Mouse (Mus musculus) liver, embryonic 15.5 days (tissue): ENCODE results near the gene Rbm12. TPM values are rescaled to one million over a fixed set of nuclear protein-coding genes. Genes with fewer than 3 reads are reported as not detected.

ENCODE experiments used
- ATAC-seq: fragments of 200-750 bp; cut with Nextera tagmentation; 2 replicates; pipeline ENCODE4 v1.8.0; 2017; ENCODE audit warnings: moderate number of reproducible peaks, mild to moderate bottlenecking, moderate library complexity; ENCODE audit not compliant: insufficient read depth
- H3K27ac ChIP-seq: fragments of 300-500 bp; sonication (generic); replicated peaks from 2 replicates; pipeline ENCODE4 v1.5.1; 2015; ENCODE audit warnings: mild to moderate bottlenecking, inconsistent platforms
- H3K27me3 ChIP-seq: fragments of 300-500 bp; sonication (generic); 2 replicates; pipeline ENCODE4 v1.6.1; 2015; ENCODE audit warnings: mild to moderate bottlenecking, inconsistent platforms
- H3K36me3 ChIP-seq: fragments of 300-500 bp; sonication (generic); replicated peaks from 2 replicates; pipeline ENCODE4 v1.6.1; 2015; ENCODE audit warnings: moderate library complexity, mild to moderate bottlenecking, inconsistent platforms
- H3K4me1 ChIP-seq: fragments of 300-500 bp; sonication (generic); replicated peaks from 2 replicates; pipeline ENCODE4 v1.6.1; 2015; ENCODE audit warnings: inconsistent platforms
- H3K4me2 ChIP-seq: fragments of 300-500 bp; sonication (generic); 2 replicates; pipeline ENCODE4 v1.6.1; 2015; ENCODE audit warnings: moderate library complexity, mild to moderate bottlenecking, inconsistent platforms
- H3K4me3 ChIP-seq: fragments of 300-500 bp; sonication (generic); replicated peaks from 2 replicates; pipeline ENCODE4 v1.5.1; 2015; ENCODE audit warnings: mild to moderate bottlenecking, inconsistent platforms
- H3K9ac ChIP-seq: fragments of 300-500 bp; sonication (generic); 2 replicates; pipeline ENCODE4 v1.6.1; 2015; ENCODE audit warnings: moderate library complexity, mild to moderate bottlenecking, inconsistent platforms
- H3K9me3 ChIP-seq: fragments of 300-500 bp; sonication (generic); replicated peaks from 2 replicates; pipeline ENCODE4 v1.6.1; 2016; ENCODE audit warnings: inconsistent platforms
- WGBS: fragments of 180-500 bp; shearing (Covaris S2); methylation state at CpG from one replicate; pipeline ENCODE4 v1.1.7; 2015; ENCODE audit warnings: mixed read lengths; ENCODE audit not compliant: insufficient replicate concordance; 5-methylcytosine and 5-hydroxymethylcytosine counted together
- polyA plus RNA-seq: library from polyadenylated mRNA; unstranded; fragments of >200 nt; fragmentation: Nextera tagmentation; extraction: Ambion mirVana; gene quantifications from 2 replicates; pipeline ENCODE4 v1.2.1, GENCODE M21; 2015

The Rbm12 gene
- polyA plus RNA-seq, 1 experiment from 2014 or later: 9.7 TPM

GRCm38 (mm10) chr2:156079183-156079560, 32.6 kb downstream of the Rbm12 start:
- no peaks in the 10 kb centered on the region for H3K27me3 ChIP-seq
- H3K4me3 ChIP-seq: no peak overlapping the region
- no peak overlapping the region for H3K4me2 ChIP-seq
- no peaks in the 10 kb centered on the region for H3K9me3 ChIP-seq
- H3K36me3 ChIP-seq: peaks cover 48% of the 10 kb centered on the region
- 81% methylated on average over 8 of the region's 8 CpGs for WGBS
- no peak overlapping the region for H3K9ac ChIP-seq
- no peak for ATAC-seq
- H3K4me1 ChIP-seq: peaks cover 3% of the 10 kb centered on the region; the same call in 1 of the 2 replicates
- H3K27ac ChIP-seq: no peak overlapping the region

- no peak for ATAC-seq
- H3K36me3 ChIP-seq: peaks cover 54% of the 10 kb centered on the region
- WGBS: 84% methylated on average over 16 of the region's 16 CpGs
- H3K4me1 ChIP-seq: peaks cover 3% of the 10 kb centered on the region; the same call in 1 of the 2 replicates
- H3K9ac ChIP-seq: no peak overlapping the region
- H3K4me3 ChIP-seq: no peak overlapping the region
- H3K27me3 ChIP-seq: no peaks in the 10 kb centered on the region
- H3K4me2 ChIP-seq: no peak overlapping the region
- H3K9me3 ChIP-seq: no peaks in the 10 kb centered on the region
- no peak overlapping the region for H3K27ac ChIP-seq
Observed at GRCm38 (mm10) chr2:156078421-156079182, 33.2 kb downstream of the Rbm12 start.

- no peak for ATAC-seq
- WGBS: 68% methylated on average over 7 of the region's 7 CpGs
- Histone ChIP-seq H3K4me3 (no peak overlapping the region), H3K36me3 (peaks cover 65% of the 10 kb centered on the region), H3K27me3 (no peaks in the 10 kb centered on the region), H3K27ac (no peak overlapping the region), H3K9ac (no peak overlapping the region), H3K9me3 (no peaks in the 10 kb centered on the region), H3K4me1 (no peaks in the 10 kb centered on the region), H3K4me2 (no peak overlapping the region)
Observed at GRCm38 (mm10) chr2:156077461-156077860, 34.3 kb downstream of the Rbm12 start.

GRCm38 (mm10) chr2:156073725-156074124, 38.1 kb downstream of the Rbm12 start:
- ATAC-seq: no peak
- Histone ChIP-seq H3K4me1 (no peaks in the 10 kb centered on the region), H3K4me2 (no peak overlapping the region), H3K9me3 (no peaks in the 10 kb centered on the region), H3K9ac (no peak overlapping the region), H3K4me3 (no peak overlapping the region), H3K36me3 (peaks cover 79% of the 10 kb centered on the region), H3K27me3 (no peaks in the 10 kb centered on the region), H3K27ac (no peak overlapping the region)
- WGBS: 92% methylated on average over 15 of the region's 15 CpGs

- no peaks in the 10 kb centered on the region for H3K9me3 ChIP-seq
- no peak for ATAC-seq
- H3K36me3 ChIP-seq: peaks cover 54% of the 10 kb centered on the region
- no peak overlapping the region for H3K27ac ChIP-seq
- H3K9ac ChIP-seq: no peak overlapping the region
- H3K4me1 ChIP-seq: peaks cover 8% of the 10 kb centered on the region
- WGBS: 86% methylated on average over 10 of the region's 10 CpGs
- H3K27me3 ChIP-seq: no peaks in the 10 kb centered on the region
- no peak overlapping the region for H3K4me3 ChIP-seq
- H3K4me2 ChIP-seq: no peak overlapping the region
Observed at GRCm38 (mm10) chr2:156071236-156071635, 40.5 kb downstream of the Rbm12 start.

GRCm38 (mm10) chr2:156067916-156068315, 43.9 kb downstream of the Rbm12 start:
- Histone ChIP-seq H3K27ac (no peak overlapping the region), H3K9me3 (no peaks in the 10 kb centered on the region), H3K9ac (no peak overlapping the region), H3K4me2 (no peak overlapping the region), H3K4me1 (peaks cover 23% of the 10 kb centered on the region), H3K4me3 (no peak overlapping the region), H3K36me3 (peaks cover 21% of the 10 kb centered on the region), H3K27me3 (peaks cover 8% of the 10 kb centered on the region; the same call in 1 of the 2 replicates)
- 86% methylated on average over 10 of the region's 10 CpGs for WGBS
- ATAC-seq: no peak

- H3K36me3 ChIP-seq: peaks cover 8% of the 10 kb centered on the region; the same call in 1 of the 2 replicates
- H3K9me3 ChIP-seq: no peaks in the 10 kb centered on the region
- H3K4me1 ChIP-seq: peaks cover 23% of the 10 kb centered on the region
- peak overlapping the region; percentile 67; the same call in 1 of the 2 replicates for H3K9ac ChIP-seq
- H3K4me2 ChIP-seq: peak overlapping the region; percentile 99
- H3K27ac ChIP-seq: no peak overlapping the region
- WGBS: 30% methylated on average over 10 of the region's 10 CpGs
- H3K27me3 ChIP-seq: peaks cover 8% of the 10 kb centered on the region; the same call in 1 of the 2 replicates
- H3K4me3 ChIP-seq: peak overlapping the region; percentile 67
- ATAC-seq: no peak
Observed at GRCm38 (mm10) chr2:156066126-156066525, 45.7 kb downstream of the Rbm12 start.

- peak; percentile 83 for ATAC-seq
- Histone ChIP-seq H3K9me3 (no peaks in the 10 kb centered on the region), H3K9ac (peak within 1 kb of the TSS; percentile 67), H3K36me3 (peaks cover 8% of the 10 kb centered on the region; the same call in 1 of the 2 replicates), H3K4me1 (peaks cover 23% of the 10 kb centered on the region), H3K27ac (peak within 1 kb of the TSS; percentile 65), H3K27me3 (peaks cover 8% of the 10 kb centered on the region; the same call in 1 of the 2 replicates), H3K4me3 (peak within 1 kb of the TSS; percentile 67), H3K4me2 (peak within 1 kb of the TSS; percentile 99)
- under 1% methylated on average over 81 of the region's 81 CpGs for WGBS
Observed at GRCm38 (mm10) chr2:156065099-156066041, 46.4 kb downstream of the Rbm12 start, which contains the start of gene Spag4. Gene Spag4, plus strand, starts transcription at chr2:156065175.

- no peaks in the 10 kb centered on the region for H3K36me3 ChIP-seq
- no peak within 1 kb of the TSS for H3K4me2 ChIP-seq
- WGBS: 61% methylated on average over 9 of the region's 9 CpGs
- no peaks in the 10 kb centered on the region for H3K9me3 ChIP-seq
- H3K4me1 ChIP-seq: no peaks in the 10 kb centered on the region
- H3K27me3 ChIP-seq: peaks cover 46% of the 10 kb centered on the region
- H3K9ac ChIP-seq: no peak within 1 kb of the TSS
- no peak within 1 kb of the TSS for H3K4me3 ChIP-seq
- H3K27ac ChIP-seq: no peak within 1 kb of the TSS
- ATAC-seq: no peak
Observed at GRCm38 (mm10) chr2:156052816-156053215, 59.0 kb downstream of the Rbm12 start, which contains the start of gene Fer1l4. Gene Fer1l4, minus strand, starts transcription at chr2:156052947.

- H3K27ac ChIP-seq: no peak overlapping the region
- no peaks in the 10 kb centered on the region for H3K9me3 ChIP-seq
- ATAC-seq: no peak
- no peak overlapping the region for H3K4me3 ChIP-seq
- H3K9ac ChIP-seq: no peak overlapping the region
- peaks cover 65% of the 10 kb centered on the region for H3K27me3 ChIP-seq
- 10% methylated on average over 19 of the region's 19 CpGs for WGBS
- no peak overlapping the region for H3K4me2 ChIP-seq
- H3K36me3 ChIP-seq: no peaks in the 10 kb centered on the region
- H3K4me1 ChIP-seq: no peaks in the 10 kb centered on the region
Observed at GRCm38 (mm10) chr2:156047929-156048328, 63.8 kb downstream of the Rbm12 start.

GRCm38 (mm10) chr2:156042903-156043302, 68.9 kb downstream of the Rbm12 start:
- H3K9ac ChIP-seq: no peak overlapping the region
- no peaks in the 10 kb centered on the region for H3K9me3 ChIP-seq
- ATAC-seq: no peak
- WGBS: 59% methylated on average over 8 of the region's 8 CpGs
- no peaks in the 10 kb centered on the region for H3K36me3 ChIP-seq
- H3K27me3 ChIP-seq: peaks cover 32% of the 10 kb centered on the region
- no peak overlapping the region for H3K4me3 ChIP-seq
- H3K4me1 ChIP-seq: no peaks in the 10 kb centered on the region
- no peak overlapping the region for H3K4me2 ChIP-seq
- H3K27ac ChIP-seq: no peak overlapping the region
